Mouse (Mus musculus) 416B (cell line): Measurements from ENCODE around the gene 1700024G13Rik.
"Not testable (repeated sequence)": the region's sequence is repeated elsewhere in the genome, so short reads cannot be mapped to it uniquely, and the experiment has no call there.

ENCODE experiments used
- DNase-seq: peaks from one replicate; pipeline ENCODE4 v3.0.0; 2011; ENCODE audit warnings: low read depth

1700024G13Rik gene

GRCm38 (mm10) chr14:32388196-32388595 is at the start of gene 1700024G13Rik:
1700024G13Rik (minus strand) TSS chr14:32388391.
- peak; percentile 14 for DNase-seq

DNA sequence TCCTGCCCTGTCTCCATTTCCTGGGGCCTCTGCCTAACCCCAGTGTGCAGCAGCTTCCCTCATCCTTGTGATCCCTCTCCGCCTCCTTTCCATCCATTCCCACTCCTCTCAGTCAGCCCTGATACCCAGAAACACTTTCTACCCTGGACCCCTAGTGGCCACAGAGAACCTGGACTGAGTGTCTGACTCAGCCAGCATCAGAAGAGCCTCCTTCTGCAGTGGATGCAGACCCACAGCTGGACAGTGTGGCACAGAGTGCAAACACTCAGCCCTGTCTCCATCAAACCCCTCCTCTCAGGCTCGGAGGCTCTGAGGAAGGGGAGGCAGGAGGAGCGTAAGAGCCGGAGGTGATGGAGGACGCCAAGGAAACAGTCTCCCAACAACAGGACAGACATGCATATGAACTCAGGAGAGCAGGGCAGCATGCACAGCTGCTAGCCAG is 49.2 kb upstream of the 1700024G13Rik start:
- DNase-seq: no peak

GRCm38 (mm10) chr14:32429030-32429602 is 40.9 kb upstream of the 1700024G13Rik start:
- no peak for DNase-seq

DNA sequence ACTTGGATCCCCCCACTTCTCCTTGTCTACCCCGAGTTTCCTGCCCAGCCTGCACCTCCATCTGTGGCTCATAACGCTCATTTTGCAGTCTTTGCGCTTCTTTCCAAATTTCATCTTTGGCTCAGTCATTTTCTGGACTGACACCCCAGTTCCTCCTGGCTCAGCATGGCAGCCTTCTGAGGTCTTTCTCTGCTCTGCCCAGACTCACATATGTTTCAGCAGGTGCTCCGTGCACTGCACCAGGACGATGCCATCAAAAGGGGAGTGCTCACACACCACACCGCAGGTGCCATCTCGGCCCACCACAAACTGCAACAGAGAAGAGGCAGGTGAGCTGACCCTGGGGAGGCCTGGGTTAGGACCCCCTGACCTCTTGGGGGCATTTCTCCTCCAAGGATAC is 35.8 kb upstream of the 1700024G13Rik start:
- DNase-seq: no peak

DNA sequence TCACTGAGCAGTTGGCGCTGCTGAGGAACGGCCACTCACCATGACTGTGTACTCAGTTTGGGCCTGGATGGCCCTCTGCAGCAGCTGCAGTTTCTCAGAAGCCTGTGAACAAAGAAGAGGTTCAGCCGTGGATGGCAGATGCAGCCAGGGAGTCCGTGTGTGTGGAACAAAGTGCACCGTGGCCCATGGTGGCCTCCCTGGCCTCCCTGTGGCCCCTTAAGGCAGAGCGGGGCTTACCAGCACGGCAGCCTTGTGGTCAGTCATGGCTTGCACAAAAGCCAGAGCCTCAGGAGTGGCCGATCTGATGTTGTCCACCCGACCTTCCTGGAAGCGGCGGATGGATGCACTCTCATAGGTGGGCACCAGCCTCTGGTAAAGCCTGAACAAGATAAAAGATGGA is 30.6 kb upstream of the 1700024G13Rik start:
- no peak for DNase-seq

GRCm38 (mm10) chr14:32412075-32412474 is 23.9 kb upstream of the 1700024G13Rik start:
- DNase-seq: no peak

DNA sequence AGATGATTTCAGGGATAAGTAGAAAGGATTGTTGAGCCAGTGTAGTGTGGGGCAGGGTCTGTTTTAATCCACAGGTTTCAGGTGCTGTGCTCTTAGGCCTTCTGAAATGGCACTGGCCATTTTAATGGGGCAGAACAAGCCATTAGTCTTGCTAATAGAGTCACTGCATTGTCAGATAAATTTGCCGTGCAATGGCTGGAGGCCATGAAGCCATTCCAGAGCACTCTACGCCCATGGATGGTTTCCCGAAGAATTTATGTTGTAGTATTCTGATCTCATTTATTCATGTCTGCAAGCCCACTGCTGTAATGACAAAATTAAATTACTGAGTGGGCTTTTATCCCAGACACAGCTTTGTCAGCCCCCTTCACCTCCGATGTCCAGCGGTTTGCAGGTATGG is 21.9 kb upstream of the 1700024G13Rik start:
- no peak for DNase-seq

- not testable (repeated sequence) for DNase-seq
Observed at GRCm38 (mm10) chr14:32405399-32405798, 17.2 kb upstream of the 1700024G13Rik start.

DNA sequence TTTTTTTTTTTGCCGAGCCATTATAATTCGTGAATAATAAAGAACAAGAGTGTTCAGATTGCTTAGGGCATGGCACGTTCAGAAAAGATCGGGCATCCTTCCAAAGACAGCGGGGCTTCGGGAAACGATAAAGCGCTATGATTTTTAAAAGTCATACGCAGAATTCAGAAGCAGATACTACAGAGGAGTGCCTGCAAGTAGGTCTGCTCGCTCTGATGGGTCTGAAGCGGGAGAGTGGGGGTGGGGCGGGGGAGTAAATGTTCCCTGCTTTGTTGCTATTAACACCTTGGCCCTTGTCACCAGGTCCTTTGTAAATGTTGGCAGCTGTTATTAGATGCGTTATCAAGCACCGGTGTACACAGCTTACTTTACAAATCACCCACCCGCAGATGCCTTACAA is 6.6 kb downstream of the 1700024G13Rik start:
- no peak for DNase-seq

- DNase-seq: no peak
Observed at GRCm38 (mm10) chr14:32381066-32381465, 7.1 kb downstream of the 1700024G13Rik start.

GRCm38 (mm10) chr14:32380099-32380480 is 8.1 kb downstream of the 1700024G13Rik start:
- DNase-seq: no peak

DNA sequence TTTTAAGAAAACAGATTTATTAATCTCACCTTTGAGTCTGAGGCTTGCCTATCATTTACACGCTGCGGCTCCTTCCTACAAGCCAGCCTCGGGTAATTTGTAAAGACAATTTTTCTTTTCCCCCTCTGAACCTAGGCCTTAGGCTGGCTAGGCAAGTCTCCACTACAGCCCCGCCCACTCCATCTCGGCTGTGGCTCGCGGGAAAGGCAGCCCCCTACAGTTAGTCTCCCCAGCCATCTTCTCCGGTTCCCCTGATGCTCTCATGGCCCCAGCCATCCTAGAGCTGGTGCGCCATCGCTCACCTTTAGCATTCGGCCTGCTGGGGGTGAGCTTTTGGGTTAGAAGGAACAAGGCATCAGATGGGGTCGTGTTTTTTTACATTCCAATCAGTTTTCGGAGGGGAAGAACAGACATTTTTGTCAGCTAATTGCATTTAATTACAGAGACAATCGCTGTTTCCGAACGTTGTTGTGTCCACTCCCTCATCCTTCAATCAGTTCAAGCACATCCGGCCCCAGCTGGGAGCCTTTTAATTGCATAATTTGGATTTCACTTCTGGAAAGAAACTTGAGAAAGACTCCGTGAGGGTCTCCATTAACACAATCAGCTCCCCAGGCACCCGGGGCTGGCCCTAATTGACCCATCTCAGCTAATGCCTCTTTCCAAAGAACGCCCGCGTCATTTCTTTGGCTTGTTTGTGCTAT is 8.6 kb downstream of the 1700024G13Rik start:
- DNase-seq: no peak

GRCm38 (mm10) chr14:32372510-32372909 is 15.7 kb downstream of the 1700024G13Rik start:
- no peak for DNase-seq

DNA sequence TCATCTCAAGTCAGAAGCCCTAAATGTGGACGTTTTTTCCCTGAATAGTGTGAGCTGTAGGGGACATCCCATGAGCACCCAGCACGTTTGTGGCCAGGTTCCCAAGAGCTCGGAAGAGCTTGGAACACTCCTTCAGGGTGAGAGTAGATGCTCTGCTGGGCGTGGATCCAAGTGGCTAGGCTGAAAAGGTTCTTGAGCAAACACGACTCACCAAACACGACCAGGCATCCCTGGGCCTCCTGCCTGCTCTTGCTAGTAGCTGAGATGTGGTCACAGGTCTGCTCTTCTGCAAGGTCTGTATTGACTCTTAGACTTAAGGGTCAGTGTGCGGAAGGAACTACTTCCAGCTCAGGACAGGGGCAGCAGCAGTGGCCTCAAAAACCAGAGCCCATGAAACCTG is 18.4 kb downstream of the 1700024G13Rik start:
- no peak for DNase-seq

DNA sequence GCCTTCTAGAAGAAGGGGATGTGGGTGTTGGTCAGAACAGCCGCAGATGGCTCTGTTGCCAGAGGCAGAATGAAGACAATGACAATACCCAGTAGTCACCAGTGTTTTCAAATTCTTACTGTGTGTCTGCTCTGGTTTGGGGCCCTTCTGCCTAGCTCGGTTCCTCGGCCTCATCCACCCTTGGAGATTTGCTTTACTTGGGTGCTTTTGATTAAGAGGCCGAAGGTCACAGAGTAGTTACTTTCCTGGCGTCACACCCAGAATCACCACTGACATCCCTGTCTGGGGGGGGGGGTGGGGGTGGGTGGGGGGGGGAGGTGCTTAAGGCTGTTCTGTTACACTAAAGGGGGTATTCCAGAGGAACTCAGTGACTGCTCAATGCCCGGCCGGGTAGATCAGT is 23.8 kb downstream of the 1700024G13Rik start:
- no peak for DNase-seq

DNA sequence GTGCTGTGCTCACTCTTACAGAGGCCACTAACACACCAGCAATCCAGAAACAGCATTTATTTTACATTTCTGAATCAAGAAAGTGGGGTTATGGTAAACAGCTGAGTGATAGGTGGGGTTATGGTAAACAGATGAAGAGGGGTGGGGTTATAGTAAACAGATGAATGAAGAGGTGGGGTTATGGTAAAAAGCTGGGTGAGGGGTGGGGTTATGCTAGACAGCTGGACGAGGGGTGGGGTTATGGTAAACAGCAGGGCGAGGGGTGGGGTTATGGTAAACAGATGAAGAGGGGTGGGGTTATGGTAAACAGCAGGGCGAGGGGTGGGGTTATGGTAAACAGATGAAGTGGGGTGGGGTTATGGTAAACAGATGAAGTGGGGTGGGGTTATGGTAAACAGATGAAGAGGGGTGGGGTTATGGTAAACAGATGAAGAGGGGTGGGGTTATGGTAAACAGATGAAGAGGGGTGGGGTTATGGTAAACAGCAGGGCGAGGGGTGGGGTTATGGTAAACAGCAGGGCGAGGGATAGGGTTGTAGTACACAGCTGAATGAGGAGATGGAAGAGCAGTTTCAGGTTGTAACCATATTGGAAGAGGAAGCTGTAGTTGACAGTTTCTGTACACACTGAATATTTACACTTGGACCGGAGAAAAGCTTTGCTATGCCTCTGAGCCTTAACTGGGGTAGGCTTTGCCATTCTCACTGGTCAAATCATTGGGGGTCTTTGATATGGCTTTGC is 36.8 kb downstream of the 1700024G13Rik start:
- DNase-seq: not testable (repeated sequence)

- no peak for DNase-seq
Observed at GRCm38 (mm10) chr14:32347307-32347706, 40.9 kb downstream of the 1700024G13Rik start.

DNA sequence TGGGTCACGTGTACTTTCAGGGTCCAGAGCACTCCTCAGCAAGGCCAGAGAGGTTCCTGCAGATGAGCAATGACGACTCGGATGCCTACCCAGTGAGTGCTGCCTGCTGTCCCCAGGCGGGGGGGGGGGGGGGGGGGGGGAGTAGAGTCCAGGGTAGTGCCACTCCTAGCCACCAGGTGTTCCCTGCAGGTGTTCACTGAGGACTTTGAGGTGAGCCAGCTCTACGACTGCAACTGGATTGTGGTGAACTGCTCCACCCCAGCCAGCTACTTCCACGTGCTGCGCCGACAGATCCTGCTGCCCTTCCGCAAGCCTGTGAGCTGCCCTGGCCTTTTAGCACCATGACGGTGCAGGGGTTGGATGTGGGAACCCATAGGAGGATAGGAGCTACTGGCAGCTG is 43.5 kb downstream of the 1700024G13Rik start:
- no peak for DNase-seq

- no peak for DNase-seq
Observed at GRCm38 (mm10) chr14:32344176-32344575, 44.0 kb downstream of the 1700024G13Rik start.

GRCm38 (mm10) chr14:32341823-32342222 is 46.4 kb downstream of the 1700024G13Rik start:
- DNase-seq: no peak

DNA sequence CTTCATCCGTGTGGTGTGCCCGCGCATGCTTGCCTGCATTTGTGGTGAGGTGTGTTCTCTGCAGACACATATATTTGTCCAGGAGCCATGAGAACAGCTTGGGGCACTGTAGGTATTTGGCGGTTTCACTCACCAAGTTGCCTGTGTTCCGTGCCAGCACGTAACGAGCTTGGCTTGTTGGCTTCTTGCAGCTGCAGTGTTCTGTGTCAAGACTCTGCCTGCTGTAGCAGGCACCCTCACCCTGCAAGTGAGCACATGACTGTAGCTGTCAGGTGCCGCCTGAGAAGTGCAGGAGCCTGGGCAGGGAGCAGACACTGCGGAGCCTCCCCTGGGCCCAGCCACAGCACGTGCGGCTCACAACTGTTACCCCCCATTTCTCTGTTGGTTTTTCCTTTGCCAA is 51.6 kb downstream of the 1700024G13Rik start:
- DNase-seq: no peak

GRCm38 (mm10) chr14:32336021-32336420 is 52.2 kb downstream of the 1700024G13Rik start:
- DNase-seq: no peak
